Mouse (Mus musculus) heart, embryonic 14.5 days (tissue): ENCODE measurements around the gene Iqca. TPM values are rescaled to one million over a fixed set of nuclear protein-coding genes. Genes with fewer than 3 reads are reported as not detected.

Source experiments
- ATAC-seq: fragments of 200-750 bp; cut with Nextera tagmentation; 2 replicates; pipeline ENCODE4 v1.8.0; 2017; ENCODE audit warnings: low read depth, moderate TSS enrichment; ENCODE audit not compliant: insufficient number of reproducible peaks, insufficient read depth, low FRiP score
- H3K27ac ChIP-seq, 2 experiments: fragments of 200-500 bp in 1 of 2; fragments of 300-500 bp in 1 of 2; sonication (generic) in 1 of 2; replicated peaks in 1 of 2; 2 replicates each; pipeline ENCODE4 v1.5.1; 2012 to 2014; ENCODE audit warnings: low read depth in 2 of 2, low read length in 2 of 2, control low read depth in 1 of 2, mild to moderate bottlenecking in 1 of 2, mixed read lengths in 1 of 2; ENCODE audit not compliant: control insufficient read depth in 1 of 2, insufficient read depth in 1 of 2
- H3K27me3 ChIP-seq: fragments of 300-500 bp; sonication (generic); 2 replicates; pipeline ENCODE4 v1.6.1; 2014; ENCODE audit warnings: mild to moderate bottlenecking, low read length, control low read depth; ENCODE audit not compliant: control insufficient read depth, insufficient read depth
- H3K36me3 ChIP-seq: fragments of 300-500 bp; sonication (generic); 2 replicates; pipeline ENCODE4 v1.6.1; 2014; ENCODE audit warnings: mild to moderate bottlenecking, control low read depth, low read length, mixed read lengths; ENCODE audit not compliant: control insufficient read depth, insufficient read depth
- H3K4me1 ChIP-seq, 2 experiments: fragments of 200-500 bp in 1 of 2; fragments of 300-500 bp in 1 of 2; sonication (generic) in 1 of 2; 2 replicates each; pipeline ENCODE4 v1.6.1; 2012 to 2014; ENCODE audit warnings: low read length in 2 of 2, control low read depth in 1 of 2, mixed read lengths in 1 of 2; ENCODE audit not compliant: control insufficient read depth in 2 of 2, insufficient read depth in 2 of 2
- H3K4me2 ChIP-seq: fragments of 300-500 bp; sonication (generic); 2 replicates; pipeline ENCODE4 v1.6.1; 2014; ENCODE audit warnings: mild to moderate bottlenecking, low read length
- H3K4me3 ChIP-seq, 2 experiments: fragments of 200-500 bp in 1 of 2; fragments of 300-500 bp in 1 of 2; sonication (generic) in 1 of 2; 2 replicates each; pipeline ENCODE4 v1.5.1; 2012 to 2014; ENCODE audit warnings: low read length in 2 of 2, mild to moderate bottlenecking in 2 of 2, control low read depth in 1 of 2, low read depth in 1 of 2, moderate library complexity in 1 of 2; ENCODE audit not compliant: control insufficient read depth in 1 of 2, insufficient read depth in 1 of 2
- H3K9ac ChIP-seq: fragments of 300-500 bp; sonication (generic); 2 replicates; pipeline ENCODE4 v1.6.1; 2014; ENCODE audit warnings: mild to moderate bottlenecking, low read length
- H3K9me3 ChIP-seq: fragments of 300-500 bp; sonication (generic); 2 replicates; pipeline ENCODE4 v1.6.1; 2016; ENCODE audit warnings: low read length, control low read depth; ENCODE audit not compliant: control insufficient read depth
- WGBS: fragments of 180-500 bp; shearing (Covaris S2); extraction: QIAGEN DNeasy Blood & Tissue Kit; methylation state at CpG from one replicate; pipeline ENCODE4 v1.1.7; 2014; 5-methylcytosine and 5-hydroxymethylcytosine counted together
- polyA plus RNA-seq: library from polyadenylated mRNA; unstranded; fragments of >200 nt; fragmentation: Nextera tagmentation; extraction: Ambion mirVana; gene quantifications from 2 replicates; pipeline ENCODE4 v1.2.1, GENCODE M21; 2014

Gene Iqca
- polyA plus RNA-seq, 1 experiment from 2014 or later, result not detected

DNA sequence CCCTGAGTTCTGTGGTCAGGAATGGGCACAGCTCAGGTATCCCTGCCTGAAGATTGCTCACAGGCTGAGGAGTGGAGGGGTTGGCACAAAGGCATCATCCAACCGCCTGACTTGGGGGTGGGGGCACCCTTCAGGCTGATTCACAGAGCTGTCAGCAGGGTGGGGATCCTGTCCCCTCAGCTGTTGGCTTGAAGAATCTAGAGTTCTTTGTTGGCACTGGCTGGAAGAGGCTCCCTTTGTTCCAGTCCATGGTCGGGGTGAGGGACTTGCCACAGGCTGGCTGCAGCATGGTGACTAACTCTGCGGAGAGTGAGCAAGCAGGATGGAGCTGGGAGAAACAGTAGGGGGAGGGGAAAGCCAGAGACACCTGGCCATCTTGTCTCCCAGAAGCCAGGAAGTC is 11.1 kb upstream of the Iqca start:
- peaks cover 0 to 2% of the 10 kb centered on the region in 2 experiments; a peak in 1 of 4 replicates for H3K4me1 ChIP-seq
- no peaks in the 10 kb centered on the region for H3K36me3 ChIP-seq
- ATAC-seq, result no peak
- no peaks in the 10 kb centered on the region for H3K9me3 ChIP-seq
- H3K4me3 ChIP-seq, result no peak overlapping the region
- H3K27ac ChIP-seq, result no peak overlapping the region
- no peak overlapping the region for H3K4me2 ChIP-seq
- H3K27me3 ChIP-seq, result peaks cover 8% of the 10 kb centered on the region; the same call in 1 of the 2 replicates
- WGBS, result 47% methylated on average over 3 of the region's 3 CpGs
- no peak overlapping the region for H3K9ac ChIP-seq

DNA sequence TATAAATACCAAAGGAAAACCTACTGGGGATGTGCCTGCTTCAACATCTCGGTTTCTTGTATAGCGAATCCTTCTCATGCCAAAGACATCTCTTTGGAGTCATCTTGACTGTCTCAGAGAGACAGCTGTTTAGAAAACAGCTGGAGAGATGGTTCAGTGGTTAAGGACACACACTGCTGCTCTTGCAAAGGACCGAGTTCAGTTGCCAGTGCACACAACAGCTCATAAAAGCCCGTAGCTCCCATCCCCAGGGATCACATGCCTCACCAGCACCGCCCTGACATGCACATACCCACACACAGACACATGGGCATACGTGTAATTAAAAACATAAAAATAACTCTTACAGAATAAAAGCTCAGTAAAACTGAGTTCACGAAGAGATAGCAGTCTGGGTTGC is 10.0 kb upstream of the Iqca start:
- Histone ChIP-seq H3K9ac (no peak overlapping the region), H3K27me3 (peaks cover 9% of the 10 kb centered on the region; the same call in 1 of the 2 replicates), H3K9me3 (no peaks in the 10 kb centered on the region), H3K4me3 (no peak overlapping the region), H3K4me2 (no peak overlapping the region), H3K4me1 (peaks cover 0 to 2% of the 10 kb centered on the region in 2 experiments; a peak in 1 of 4 replicates), H3K36me3 (no peaks in the 10 kb centered on the region), H3K27ac (no peak overlapping the region)
- 78% methylated on average over 7 of the region's 7 CpGs for WGBS
- ATAC-seq, result no peak

- Histone ChIP-seq H3K4me3 (no peak overlapping the region), H3K27ac (no peak overlapping the region), H3K9ac (no peak overlapping the region), H3K36me3 (no peaks in the 10 kb centered on the region), H3K9me3 (no peaks in the 10 kb centered on the region), H3K27me3 (peaks cover 9% of the 10 kb centered on the region; the same call in 1 of the 2 replicates), H3K4me2 (no peak overlapping the region), H3K4me1 (peaks cover 0 to 2% of the 10 kb centered on the region in 2 experiments; a peak in 1 of 4 replicates)
- WGBS, result 79% methylated on average over 13 of the region's 13 CpGs
- no peak for ATAC-seq
Observed at GRCm38 (mm10) chr1:90162379-90162857, 9.2 kb upstream of the Iqca start.

DNA sequence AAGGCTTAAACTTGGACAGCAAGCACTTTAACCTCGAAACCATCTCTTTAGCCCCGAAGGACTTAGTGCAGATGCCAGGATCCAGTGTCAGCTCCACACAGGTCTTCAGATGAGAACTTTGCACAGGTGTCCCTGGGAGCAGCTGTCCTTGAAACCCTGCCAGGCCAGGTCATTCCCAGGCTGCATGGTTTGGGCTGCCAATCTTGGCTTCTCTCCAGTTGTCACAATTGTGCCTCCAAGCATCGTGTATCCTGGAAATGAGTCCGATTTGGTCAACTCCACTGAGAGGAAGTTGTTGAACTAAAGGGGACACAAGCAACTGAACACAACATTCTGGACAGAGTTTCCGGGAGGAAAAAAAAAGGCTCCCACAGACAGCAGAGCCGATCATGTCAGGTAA is 8.4 kb upstream of the Iqca start:
- no peak overlapping the region for H3K4me3 ChIP-seq
- WGBS, result 71% methylated on average over 6 of the region's 6 CpGs

DNA sequence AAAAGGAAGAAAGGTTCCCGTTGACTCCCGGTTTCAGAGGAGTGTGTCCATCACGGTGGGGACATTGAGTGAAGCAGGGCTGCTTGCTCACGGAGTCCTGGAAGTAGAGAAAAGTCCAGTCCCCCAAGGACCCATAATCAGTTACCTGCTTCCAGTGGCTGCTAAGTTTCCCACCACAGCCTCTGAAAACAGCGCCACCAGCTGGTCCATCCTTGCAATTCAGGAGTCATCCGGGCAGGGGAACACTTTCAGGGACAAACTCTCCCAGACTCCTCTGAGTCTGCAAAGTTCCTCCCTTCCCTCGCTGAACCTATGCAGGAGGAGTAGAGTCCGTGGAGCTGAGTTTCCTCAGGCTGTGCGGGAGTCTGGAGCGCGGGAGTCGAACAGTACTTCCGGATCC is 6.7 kb upstream of the Iqca start:
- no peak for ATAC-seq
- no peak overlapping the region for H3K9ac ChIP-seq
- H3K27me3 ChIP-seq, result peaks cover 19% of the 10 kb centered on the region; the same call in 1 of the 2 replicates

More for the DNA sequence above, 8.4 kb upstream of the Iqca start:
- Histone ChIP-seq H3K27me3 (peaks cover 9% of the 10 kb centered on the region; the same call in 1 of the 2 replicates), H3K4me1 (peaks cover 3 to 6% of the 10 kb centered on the region in 2 experiments; a peak in 1 of 4 replicates), H3K27ac (no peak overlapping the region; a peak in 1 of 4 replicates), H3K36me3 (no peaks in the 10 kb centered on the region), H3K9me3 (no peaks in the 10 kb centered on the region), H3K9ac (no peak overlapping the region), H3K4me2 (no peak overlapping the region)
- no peak for ATAC-seq

DNA sequence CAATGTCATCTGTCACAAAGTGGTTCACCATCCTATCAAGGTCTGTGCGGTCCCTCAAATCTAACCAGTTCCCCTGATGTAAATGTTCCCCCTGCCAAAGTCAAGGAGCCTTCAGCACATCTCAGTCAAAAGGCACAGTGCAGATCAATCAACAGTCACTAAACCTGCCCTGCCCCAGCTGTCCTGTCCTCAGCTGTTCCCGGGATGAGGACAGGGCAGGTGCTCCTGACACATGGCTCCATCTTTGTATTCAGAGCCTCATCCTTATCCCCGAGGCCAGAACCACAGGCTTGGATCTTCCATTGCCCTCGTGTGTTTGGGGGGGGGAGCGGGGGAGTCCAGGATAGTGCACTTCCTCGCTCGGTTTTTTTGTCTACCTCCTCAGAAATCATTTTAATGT is 3.4 kb upstream of the Iqca start:
- Histone ChIP-seq H3K4me3 (no peak overlapping the region), H3K27ac (no peak overlapping the region), H3K9me3 (no peaks in the 10 kb centered on the region), H3K9ac (no peak overlapping the region), H3K36me3 (no peaks in the 10 kb centered on the region), H3K4me2 (no peak overlapping the region), H3K4me1 (peaks cover 19 to 20% of the 10 kb centered on the region in 2 experiments), H3K27me3 (peaks cover 33% of the 10 kb centered on the region)
- ATAC-seq, result no peak
- 33% methylated on average over 7 of the region's 7 CpGs for WGBS

More for the DNA sequence above, 6.7 kb upstream of the Iqca start:
- no peak overlapping the region for H3K4me3 ChIP-seq
- H3K4me2 ChIP-seq, result no peak overlapping the region
- WGBS, result 37% methylated on average over 13 of the region's 13 CpGs
- no peak overlapping the region for H3K27ac ChIP-seq
- peaks cover 6 to 7% of the 10 kb centered on the region in 2 experiments; a peak in 2 of 4 replicates for H3K4me1 ChIP-seq
- no peaks in the 10 kb centered on the region for H3K9me3 ChIP-seq
- H3K36me3 ChIP-seq, result no peaks in the 10 kb centered on the region

- 32% methylated on average over 6 of the region's 6 CpGs for WGBS
- no peak for ATAC-seq
- Histone ChIP-seq H3K9me3 (0 out of 2 replicates have a peak, but pooled peaks cover 3% of the 10 kb centered on the region), H3K4me1 (peaks cover 19 to 20% of the 10 kb centered on the region in 2 experiments), H3K36me3 (no peaks in the 10 kb centered on the region), H3K4me2 (peak overlapping the region; percentile 59), H3K4me3 (0 out of 4 replicates have a peak overlapping the region, but pooled peaks of 1 of the 2 experiments have one; percentile 10), H3K9ac (peak overlapping the region; percentile 22; the same call in 1 of the 2 replicates), H3K27ac (no peak overlapping the region), H3K27me3 (peaks cover 28% of the 10 kb centered on the region)
Observed at GRCm38 (mm10) chr1:90153787-90154186, 586 bp upstream of the Iqca start.

- Histone ChIP-seq H3K9ac (no peak overlapping the region), H3K9me3 (no peaks in the 10 kb centered on the region), H3K4me2 (no peak overlapping the region), H3K27ac (no peak overlapping the region), H3K36me3 (no peaks in the 10 kb centered on the region), H3K4me1 (no peaks in the 10 kb centered on the region), H3K4me3 (no peak overlapping the region), H3K27me3 (peaks cover 17% of the 10 kb centered on the region)
- ATAC-seq, result no peak
- WGBS, result 77% methylated on average over 8 of the region's 8 CpGs
Observed at GRCm38 (mm10) chr1:90139729-90140128, 13.5 kb downstream of the Iqca start.
